Mouse (Mus musculus): ENCODE data around the gene Klhl10. TPM values are rescaled to one million over a fixed set of nuclear protein-coding genes. Genes with fewer than 3 reads are reported as not detected.

The Klhl10 gene
- polyA plus RNA-seq, 1 experiment: not detected

DNA sequence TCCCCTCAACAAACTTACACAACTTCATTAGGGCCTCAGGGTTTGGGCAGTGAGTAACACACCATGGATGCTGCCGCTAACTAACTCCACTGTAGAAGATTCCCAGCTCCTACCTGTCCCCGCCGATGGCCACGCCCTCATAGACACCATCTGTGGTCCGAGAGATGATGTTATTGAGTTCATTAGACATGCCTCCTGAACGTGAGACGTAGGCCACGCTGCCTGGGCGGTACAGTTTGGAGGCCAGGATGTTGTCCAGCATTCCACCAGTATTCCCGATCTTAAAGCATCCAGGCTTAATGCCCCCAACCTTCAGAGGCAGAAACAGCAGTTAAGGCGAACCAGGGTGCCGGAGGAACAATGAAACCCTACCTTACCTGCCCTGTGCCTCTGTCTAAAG, 52.1 kb downstream of the Klhl10 start:
- Histone ChIP-seq H3K4me1 (ENCODE audit: control insufficient read depth, insufficient read depth, low read length) (no peaks in the 10 kb centered on the region), H3K27ac (ENCODE audit: insufficient read depth, low read depth, low read length) (peak overlapping the region; percentile 71), H3K4me3 (ENCODE audit: insufficient read depth, low read depth, low read length) (peak overlapping the region; percentile 46)
- TF ChIP-seq POLR2A (IDR thresholded peaks at IDR 0.05; ENCODE audit: insufficient read depth, low read depth, low read length) (no peak), CTCF (IDR thresholded peaks at IDR 0.05; ENCODE audit: insufficient read depth, low read depth, low read length) (no peak)
- 87% methylated on average over 12 of the region's 12 CpGs for WGBS

DNA sequence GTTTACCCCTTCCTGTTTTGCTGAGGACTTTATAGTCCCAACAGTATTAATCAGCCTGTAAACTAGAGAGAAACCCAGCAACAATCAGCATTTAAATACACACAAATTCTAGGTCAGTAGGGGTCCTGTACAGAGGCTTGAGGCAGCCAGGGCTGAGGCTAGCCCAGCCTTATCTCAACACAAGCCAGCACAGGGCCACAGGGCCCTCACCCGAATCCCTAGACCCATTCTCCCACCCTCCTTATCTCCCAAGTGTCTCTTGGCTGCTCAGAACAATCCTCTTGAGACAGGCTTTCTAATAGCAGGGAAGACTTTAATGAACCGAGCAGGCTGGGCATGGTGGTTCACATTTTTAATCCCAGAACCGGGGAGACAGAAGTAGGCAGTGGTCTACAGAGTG, 58.5 kb downstream of the Klhl10 start:
- H3K27ac ChIP-seq (ENCODE audit: insufficient read depth, low read depth, low read length): no peak overlapping the region

DNA sequence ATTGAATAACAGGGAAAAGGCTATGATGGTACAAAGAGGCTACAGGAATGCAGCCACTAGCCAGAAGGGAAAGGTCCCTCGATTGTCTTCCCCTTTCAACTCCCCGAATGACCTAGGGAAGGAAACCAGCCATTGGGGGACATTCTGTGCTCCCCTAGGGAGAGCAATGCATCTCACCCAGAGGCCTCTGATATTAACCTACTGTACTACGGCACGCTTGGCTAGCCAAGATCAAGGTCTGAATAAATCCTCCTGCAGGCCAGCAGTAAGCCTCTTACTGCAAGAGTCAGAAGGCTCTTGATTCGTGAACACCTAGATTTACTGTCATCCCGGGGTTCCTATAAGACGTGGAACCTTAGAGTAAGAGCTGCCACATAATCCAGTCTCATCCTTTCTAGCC, 58.9 kb downstream of the Klhl10 start:
- 85% methylated on average over 7 of the region's 7 CpGs for WGBS
- no peaks in the 10 kb centered on the region for H3K4me1 ChIP-seq (ENCODE audit: control insufficient read depth, insufficient read depth, low read length)
- no peak overlapping the region for H3K4me3 ChIP-seq (ENCODE audit: insufficient read depth, low read depth, low read length)
- H3K27ac ChIP-seq (ENCODE audit: insufficient read depth, low read depth, low read length): no peak overlapping the region
- TF ChIP-seq CTCF (IDR thresholded peaks at IDR 0.05; ENCODE audit: insufficient read depth, low read depth, low read length): no peak

More for the DNA sequence above, 58.5 kb downstream of the Klhl10 start:
- TF ChIP-seq CTCF (IDR thresholded peaks at IDR 0.05; ENCODE audit: insufficient read depth, low read depth, low read length) (no peak), POLR2A (IDR thresholded peaks at IDR 0.05; ENCODE audit: insufficient read depth, low read depth, low read length) (no peak)
- H3K4me1 ChIP-seq (ENCODE audit: control insufficient read depth, insufficient read depth, low read length): no peaks in the 10 kb centered on the region
- H3K4me3 ChIP-seq (ENCODE audit: insufficient read depth, low read depth, low read length): no peak overlapping the region
- WGBS: 84% methylated on average over 3 of the region's 3 CpGs

DNA sequence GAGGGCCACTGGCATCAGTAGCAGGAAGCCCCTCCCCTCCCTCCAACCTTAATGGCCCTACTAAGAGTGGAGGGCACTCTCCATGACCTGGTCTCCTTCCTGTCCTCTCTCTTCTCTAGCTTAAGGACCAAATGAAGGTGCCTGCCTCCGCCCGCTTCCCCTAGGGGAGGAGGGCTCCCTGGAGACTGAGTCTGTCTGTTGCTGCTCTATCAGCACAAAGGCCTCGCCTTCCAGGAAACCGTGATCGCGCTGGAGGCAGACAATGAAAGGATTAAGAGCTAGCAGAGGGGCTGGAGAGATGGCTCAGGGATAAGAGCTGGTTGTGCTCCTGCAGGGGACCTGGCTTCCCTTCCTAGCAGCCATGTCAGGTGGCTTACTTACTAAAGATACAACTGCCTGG, 59.6 kb downstream of the Klhl10 start:
- no peak for TF ChIP-seq CTCF (IDR thresholded peaks at IDR 0.05; ENCODE audit: insufficient read depth, low read depth, low read length)
- no peak for TF ChIP-seq POLR2A (IDR thresholded peaks at IDR 0.05; ENCODE audit: insufficient read depth, low read depth, low read length)
- H3K27ac ChIP-seq (ENCODE audit: insufficient read depth, low read depth, low read length): no peak overlapping the region
- H3K4me3 ChIP-seq (ENCODE audit: insufficient read depth, low read depth, low read length): no peak overlapping the region
- WGBS: 34% methylated on average over 6 of the region's 6 CpGs
- H3K4me1 ChIP-seq (ENCODE audit: control insufficient read depth, insufficient read depth, low read length): no peaks in the 10 kb centered on the region

DNA sequence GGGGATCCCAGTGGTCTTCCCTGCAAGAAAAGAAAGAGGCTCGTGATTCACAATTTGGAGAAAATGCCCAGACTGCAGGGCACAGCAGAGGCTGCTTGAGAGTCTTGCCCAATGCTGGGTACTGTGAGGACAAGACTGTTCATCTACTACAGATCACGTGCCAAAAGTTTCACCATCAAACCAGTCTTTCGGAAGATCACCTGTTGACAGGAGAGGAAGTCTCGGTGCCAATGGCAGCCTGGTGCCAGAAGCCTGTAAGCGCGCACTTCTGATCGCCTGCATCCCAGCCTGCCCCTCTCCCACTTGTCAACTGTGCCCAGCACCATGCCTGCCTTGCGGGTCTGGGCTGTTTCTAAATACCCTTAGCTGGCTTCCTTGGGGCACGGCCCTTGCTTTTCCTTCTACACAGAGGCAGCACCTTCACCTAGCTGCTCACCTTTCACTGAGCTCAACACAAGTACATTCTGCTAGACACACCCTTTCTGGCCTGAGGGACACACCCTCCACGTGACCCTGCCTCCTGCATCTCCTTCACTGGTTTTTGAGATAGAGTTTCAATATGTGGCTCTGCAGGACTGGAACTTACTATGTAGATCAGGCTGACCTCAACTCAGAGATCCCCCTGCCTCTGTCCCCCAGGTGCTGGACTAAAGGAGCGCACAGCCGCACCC, 63.4 kb downstream of the Klhl10 start:
- Histone ChIP-seq H3K4me1 (ENCODE audit: control insufficient read depth, insufficient read depth, low read length) (no peaks in the 10 kb centered on the region), H3K27ac (ENCODE audit: insufficient read depth, low read depth, low read length) (no peak overlapping the region), H3K4me3 (ENCODE audit: insufficient read depth, low read depth, low read length) (no peak overlapping the region)
- 91% methylated on average over 12 of the region's 12 CpGs for WGBS
- no peak for TF ChIP-seq CTCF (IDR thresholded peaks at IDR 0.05; ENCODE audit: insufficient read depth, low read depth, low read length)
- TF ChIP-seq POLR2A (IDR thresholded peaks at IDR 0.05; ENCODE audit: insufficient read depth, low read depth, low read length): no peak

DNA sequence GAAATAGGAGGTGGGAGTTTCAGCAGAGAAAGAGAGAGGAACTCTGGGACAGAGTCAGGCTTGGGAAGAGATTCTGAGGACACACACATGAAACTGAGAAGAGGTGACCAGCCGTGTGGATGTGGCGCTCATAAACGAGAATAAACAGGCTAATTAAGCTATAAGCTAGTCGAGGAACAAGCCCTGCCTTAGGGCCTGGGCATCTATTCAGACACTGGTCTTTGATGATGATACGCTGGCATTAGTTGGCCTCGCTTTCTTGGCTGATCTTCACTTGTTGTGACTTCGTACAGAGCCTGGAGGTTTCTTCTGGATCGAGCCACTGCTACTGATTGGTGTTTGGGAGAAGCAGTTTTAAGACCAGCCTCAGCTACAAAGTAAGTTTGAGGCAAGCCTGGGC, 64.3 kb downstream of the Klhl10 start:
- H3K4me1 ChIP-seq (ENCODE audit: control insufficient read depth, insufficient read depth, low read length): no peaks in the 10 kb centered on the region
- WGBS: 88% methylated on average over 8 of the region's 8 CpGs

More for the DNA sequence above, 64.3 kb downstream of the Klhl10 start:
- Histone ChIP-seq H3K4me3 (ENCODE audit: insufficient read depth, low read depth, low read length) (no peak overlapping the region), H3K27ac (ENCODE audit: insufficient read depth, low read depth, low read length) (no peak overlapping the region)
- no peak for TF ChIP-seq CTCF (IDR thresholded peaks at IDR 0.05; ENCODE audit: insufficient read depth, low read depth, low read length)

Other genes with a start within 250 kb of the Klhl10 start
- gene Krt9, start 248.7 kb upstream of the Klhl10 start, polyA plus RNA-seq (2012; ENCODE audit: insufficient read depth, insufficient read length, low replicate concordance, missing spikeins): not detected in 2 replicates
- gene Krt14, start 234.4 kb upstream of the Klhl10 start, polyA plus RNA-seq (2012; ENCODE audit: insufficient read depth, insufficient read length, low replicate concordance, missing spikeins): not detected in 2 replicates
- not detected in 2 replicates for gene Krt16, start 193.0 kb upstream of the Klhl10 start, polyA plus RNA-seq (2012; ENCODE audit: insufficient read depth, insufficient read length, low replicate concordance, missing spikeins)
- not detected in 2 replicates for gene Krt17, start 180.9 kb upstream of the Klhl10 start, polyA plus RNA-seq (2012; ENCODE audit: insufficient read depth, insufficient read length, low replicate concordance, missing spikeins)
- not detected in 2 replicates for gene Krt42, start 172.0 kb upstream of the Klhl10 start, polyA plus RNA-seq (2012; ENCODE audit: insufficient read depth, insufficient read length, low replicate concordance, missing spikeins)
- gene Eif1, start 122.0 kb upstream of the Klhl10 start, polyA plus RNA-seq (2012; ENCODE audit: insufficient read depth, insufficient read length, low replicate concordance, missing spikeins): not detected in 2 replicates
- gene Gast, start 107.5 kb upstream of the Klhl10 start, polyA plus RNA-seq (2012; ENCODE audit: insufficient read depth, insufficient read length, low replicate concordance, missing spikeins): not detected in 2 replicates
- gene Hap1, start 85.8 kb upstream of the Klhl10 start, polyA plus RNA-seq (2012; ENCODE audit: insufficient read depth, insufficient read length, low replicate concordance, missing spikeins): not detected in 2 replicates
- gene Jup, start 44.2 kb upstream of the Klhl10 start, polyA plus RNA-seq (2012; ENCODE audit: insufficient read depth, insufficient read length, low replicate concordance, missing spikeins): not detected in 2 replicates
- gene P3h4, start 27.1 kb upstream of the Klhl10 start, polyA plus RNA-seq (2012; ENCODE audit: insufficient read depth, insufficient read length, low replicate concordance, missing spikeins): not detected in 2 replicates
- gene Fkbp10, start 26.2 kb upstream of the Klhl10 start, polyA plus RNA-seq (2012; ENCODE audit: insufficient read depth, insufficient read length, low replicate concordance, missing spikeins): not detected in 2 replicates
- not detected in 2 replicates for gene Nt5c3b, start 109 bp upstream of the Klhl10 start, polyA plus RNA-seq (2012; ENCODE audit: insufficient read depth, insufficient read length, low replicate concordance, missing spikeins)
- gene Klhl11, start 30.8 kb downstream of the Klhl10 start, polyA plus RNA-seq (2012; ENCODE audit: insufficient read depth, insufficient read length, low replicate concordance, missing spikeins): not detected in 2 replicates
- gene Acly, start 86.1 kb downstream of the Klhl10 start, polyA plus RNA-seq (2012; ENCODE audit: insufficient read depth, insufficient read length, low replicate concordance, missing spikeins): not detected in 2 replicates
- gene Ttc25, start 103.7 kb downstream of the Klhl10 start, polyA plus RNA-seq (2012; ENCODE audit: insufficient read depth, insufficient read length, low replicate concordance, missing spikeins): not detected in 2 replicates
- not detected in 2 replicates for gene Cnp, start 133.0 kb downstream of the Klhl10 start, polyA plus RNA-seq (2012; ENCODE audit: insufficient read depth, insufficient read length, low replicate concordance, missing spikeins)
- gene Nkiras2, start 177.3 kb downstream of the Klhl10 start, polyA plus RNA-seq (2012; ENCODE audit: insufficient read depth, insufficient read length, low replicate concordance, missing spikeins): not detected in 2 replicates
- 670 TPM in 1 of 2 replicates, not detected in the other for gene Dnajc7, start 178.3 kb downstream of the Klhl10 start, polyA plus RNA-seq (2012; ENCODE audit: insufficient read depth, insufficient read length, low replicate concordance, missing spikeins)

All from olfactory bulb, adult 2 months (tissue).